Mouse (Mus musculus) liver, adult (tissue): ENCODE results near the gene Gm10192.
"Not testable (repeated sequence)": the region's sequence is repeated elsewhere in the genome, so short reads cannot be mapped to it uniquely, and the experiment has no call there.

Experiments
- GATA4 ChIP-seq: IDR thresholded peaks from 2 replicates; pipeline ENCODE4 v1.6.1; 2014; ENCODE audit warnings: mild to moderate bottlenecking, low read length; ENCODE audit not compliant: insufficient replicate concordance

Gm10192 gene

DNA sequence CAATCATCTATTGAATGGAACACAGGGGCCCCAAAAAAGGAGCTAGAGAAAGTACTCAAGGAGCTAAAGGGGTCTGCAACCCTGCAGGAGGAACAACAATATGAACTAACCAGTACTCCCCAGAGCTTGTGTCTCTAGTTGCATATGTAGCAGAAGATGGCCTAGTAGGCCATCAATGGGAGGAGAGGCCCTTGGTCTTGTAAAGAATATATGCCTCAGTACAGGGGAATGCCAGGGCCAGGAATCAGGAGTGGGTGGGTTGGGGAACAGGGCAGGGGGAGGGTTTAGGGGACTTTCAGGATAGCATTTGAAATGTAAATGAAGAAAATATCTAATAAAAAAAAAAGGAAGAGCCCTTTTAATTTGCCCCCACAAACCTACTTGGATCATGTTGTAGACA lies at the start of gene Gm10192:
TSS of gene Gm10192 (minus strand) at position 101 of the 400 bp plus-strand sequence.
- not testable (repeated sequence) for TF ChIP-seq GATA4

DNA sequence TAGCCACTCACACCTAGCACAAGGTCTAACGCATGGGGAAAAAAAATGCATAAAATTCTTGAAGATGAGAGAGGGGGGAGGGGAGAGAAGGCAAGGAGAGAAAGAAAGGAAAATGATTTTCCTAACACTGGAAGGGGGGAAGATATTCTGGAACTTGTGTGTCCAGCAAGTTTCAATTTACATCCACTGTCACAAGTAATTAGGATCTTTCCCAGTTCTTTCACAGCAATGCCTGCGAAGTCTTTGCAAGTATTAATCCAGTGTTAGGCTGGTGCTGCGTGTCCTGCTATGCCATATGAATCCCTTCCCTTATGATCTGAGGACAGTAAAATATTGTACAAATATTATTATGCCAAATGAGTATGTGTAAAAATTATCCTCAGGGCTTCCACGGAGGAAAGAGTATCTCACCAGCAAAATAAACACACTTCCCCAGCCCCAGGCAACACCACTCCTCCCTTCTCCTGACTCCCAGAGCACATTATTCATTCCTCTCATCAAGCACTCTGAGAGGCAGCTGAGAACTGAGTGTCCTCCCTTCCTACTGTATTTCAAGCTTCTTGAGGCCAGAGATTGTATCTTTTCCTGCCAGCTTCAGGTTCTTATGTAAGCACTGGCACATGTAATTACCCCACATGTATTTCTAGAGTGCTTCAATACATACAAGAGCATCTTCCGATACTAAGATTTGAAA lies 47.6 kb upstream of the Gm10192 start:
- no peak for TF ChIP-seq GATA4

DNA sequence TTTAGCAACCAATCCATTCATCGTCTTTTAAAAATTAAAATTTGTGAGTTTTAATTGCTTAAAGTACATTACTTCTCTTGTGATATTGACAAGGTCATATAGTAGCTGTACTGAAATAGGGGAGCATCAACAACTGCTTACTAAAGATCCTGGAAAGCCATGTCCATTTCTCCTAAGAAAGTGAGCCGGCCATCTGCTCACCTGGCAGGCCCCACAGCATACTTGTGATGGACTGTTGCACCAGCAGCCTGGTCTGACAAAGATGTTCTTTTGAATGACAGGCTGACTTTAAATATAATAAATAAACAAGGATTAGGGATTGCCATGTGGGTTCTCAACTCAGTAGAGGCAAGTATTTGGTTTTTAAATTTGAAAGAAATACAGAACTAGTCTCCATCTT lies 36.7 kb upstream of the Gm10192 start:
- no peak for TF ChIP-seq GATA4

DNA sequence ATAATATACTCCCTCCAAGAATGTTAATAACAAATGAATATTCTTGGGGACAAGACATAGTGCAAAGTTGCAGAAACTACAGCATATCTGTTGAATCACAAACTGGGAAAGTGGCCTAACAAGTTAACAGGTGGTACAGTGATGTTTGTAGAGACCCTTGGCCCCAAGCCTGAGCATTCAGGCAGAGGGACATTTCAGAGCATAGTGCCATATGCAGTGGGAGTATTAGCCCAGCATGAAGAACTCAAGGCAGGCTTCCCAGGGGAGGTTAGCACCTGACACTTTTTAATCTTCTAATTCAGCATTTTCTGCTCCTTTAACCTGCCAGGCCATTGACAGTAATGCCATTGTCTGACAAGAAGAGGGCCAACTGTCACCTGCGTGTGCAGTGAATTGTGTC lies 34.9 kb upstream of the Gm10192 start:
- TF ChIP-seq GATA4 = no peak

GRCm38 (mm10) chr4:97212514-97212913 lies 29.5 kb upstream of the Gm10192 start:
- no peak for TF ChIP-seq GATA4

DNA sequence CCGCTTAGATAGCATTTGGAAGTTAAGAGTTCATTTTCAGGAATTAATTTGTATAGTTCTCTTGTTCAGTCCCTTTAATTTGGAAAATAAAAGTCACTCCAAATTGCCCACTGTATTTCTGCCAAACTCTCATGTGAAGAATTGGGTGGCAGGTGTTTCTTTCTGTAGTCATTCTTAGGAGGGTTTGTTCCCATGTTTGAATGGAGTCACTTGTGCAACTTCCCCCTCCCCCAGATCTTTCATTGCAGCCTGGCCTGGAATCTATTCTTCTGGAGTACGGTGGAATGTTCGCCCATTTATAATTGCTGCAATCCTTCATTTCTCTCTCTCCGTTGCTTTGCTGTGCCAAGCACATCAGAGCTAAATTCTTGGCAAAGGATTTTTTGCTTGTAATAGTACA lies 10.2 kb upstream of the Gm10192 start:
- TF ChIP-seq GATA4 = no peak

DNA sequence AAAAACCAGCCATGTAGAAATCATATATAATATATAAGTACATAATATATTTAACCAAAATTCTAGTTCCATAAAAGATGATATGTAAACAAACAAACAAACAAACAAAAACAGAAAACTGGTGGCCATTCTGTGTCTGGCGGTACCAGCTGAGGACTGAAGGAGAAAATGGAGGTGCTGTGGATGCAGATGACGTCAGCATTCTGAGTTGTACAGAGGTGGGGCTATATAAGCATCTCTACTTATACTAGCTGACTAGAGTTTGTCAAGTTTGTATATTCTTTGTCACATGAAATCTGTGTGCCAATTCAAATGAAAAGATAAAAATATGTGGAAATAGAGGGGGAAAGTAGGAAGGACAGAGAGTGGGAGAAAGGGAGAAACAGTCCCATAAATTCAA lies 9.6 kb upstream of the Gm10192 start:
- TF ChIP-seq GATA4 = no peak

GRCm38 (mm10) chr4:97180396-97180795 lies 2.6 kb downstream of the Gm10192 start:
- no peak for TF ChIP-seq GATA4

DNA sequence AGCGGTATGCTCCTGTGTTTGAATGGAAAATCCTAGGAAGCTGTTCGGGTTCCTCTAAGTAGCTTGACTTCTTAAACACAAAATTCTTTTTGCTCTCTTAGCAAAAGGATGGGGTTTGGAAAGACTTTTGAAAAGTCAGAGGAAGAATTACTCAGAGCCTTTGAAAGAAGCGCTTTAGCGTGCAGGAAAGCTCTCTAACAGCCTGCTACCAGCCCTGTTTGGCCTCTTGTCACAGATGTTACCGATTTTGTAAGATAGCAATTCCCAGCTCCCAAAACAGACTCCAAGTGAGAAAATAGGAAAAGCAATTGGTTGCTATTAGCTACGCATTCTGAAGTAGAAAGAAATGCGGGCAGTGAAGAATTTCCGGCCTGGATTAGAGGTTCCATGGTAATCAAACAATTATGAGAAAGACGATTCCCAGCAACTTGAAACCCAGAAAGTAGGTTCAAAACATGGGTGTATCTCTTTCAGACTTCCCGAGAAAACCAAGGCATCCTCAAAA lies 26.1 kb downstream of the Gm10192 start:
- TF ChIP-seq GATA4 = no peak

GRCm38 (mm10) chr4:97156084-97156483 lies 26.9 kb downstream of the Gm10192 start:
- no peak for TF ChIP-seq GATA4

DNA sequence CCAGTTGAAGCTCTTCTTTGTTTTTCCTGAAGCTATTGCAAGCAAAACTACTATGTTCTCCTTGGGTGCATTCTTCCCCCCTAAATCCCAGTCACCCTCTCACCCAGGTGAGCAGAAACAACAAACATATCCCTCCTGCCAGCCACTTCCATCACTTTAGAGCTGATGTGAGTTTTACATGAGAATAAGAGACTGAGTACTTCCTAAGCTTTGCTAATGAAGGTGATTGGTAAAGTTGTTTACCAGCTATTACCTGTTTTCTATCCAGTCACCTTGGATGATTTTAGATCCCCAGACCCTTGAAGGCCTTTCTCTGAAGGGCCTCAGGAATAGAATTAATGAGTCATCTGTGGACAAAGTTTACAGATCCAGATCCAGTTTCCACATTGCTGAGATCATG lies 29.4 kb downstream of the Gm10192 start:
- TF ChIP-seq GATA4 = no peak

DNA sequence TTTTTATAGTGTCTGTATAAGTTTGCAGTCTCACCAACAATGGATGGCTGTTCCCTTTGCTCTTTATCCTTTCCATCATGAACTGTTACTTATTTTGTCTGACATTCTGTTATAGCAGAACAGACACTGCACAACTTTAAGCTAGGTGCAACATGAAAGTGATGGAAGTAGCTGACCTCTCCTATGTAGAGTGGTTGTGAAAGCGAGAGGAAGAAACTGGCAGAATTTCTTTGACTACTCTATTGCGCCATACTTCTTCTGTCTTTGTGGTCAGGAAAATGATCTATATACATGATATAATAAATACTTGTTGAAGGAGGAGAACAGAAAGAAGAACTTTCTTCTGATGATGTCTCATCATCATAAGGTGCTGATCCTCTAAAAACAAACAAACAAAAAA lies 40.5 kb downstream of the Gm10192 start:
- TF ChIP-seq GATA4 = no peak
